Mouse (Mus musculus): ENCODE data around the gene Tead2.

Gene Tead2

DNA sequence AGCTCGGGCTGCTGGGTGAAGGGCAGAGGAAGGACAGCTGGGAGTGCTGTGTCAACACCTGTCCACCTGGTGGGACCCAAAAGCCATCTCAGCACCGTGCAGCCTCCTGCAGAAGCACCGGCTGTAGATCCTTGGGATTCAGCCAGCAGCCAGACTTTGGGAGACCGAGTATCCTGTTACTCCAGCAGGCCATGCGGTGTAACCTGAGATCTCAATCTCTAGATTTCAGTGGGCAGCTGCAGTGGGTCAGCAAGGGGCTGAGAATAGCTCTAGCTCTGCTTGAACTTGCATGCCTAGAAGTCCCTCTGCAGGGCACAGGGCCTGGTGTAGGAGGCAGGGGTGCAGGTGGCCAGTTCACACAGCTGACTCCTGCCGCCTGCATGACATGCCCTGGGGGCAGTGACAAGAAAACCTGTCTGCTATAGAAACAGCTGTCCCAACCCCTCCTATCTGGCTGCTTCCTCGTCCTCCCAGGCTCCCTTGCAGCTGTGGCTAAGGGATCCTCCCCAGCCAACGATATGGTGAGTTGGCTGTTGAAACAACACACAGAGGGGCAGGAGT lies 23.7 kb upstream of the Tead2 start:
- peak; percentile 93 for DNase-seq (ENCODE audit: low read depth, low spot score)

- no peak for DNase-seq (ENCODE audit: low read depth, low spot score)
Observed at GRCm38 (mm10) chr7:45192585-45193310, 22.8 kb upstream of the Tead2 start.

DNA sequence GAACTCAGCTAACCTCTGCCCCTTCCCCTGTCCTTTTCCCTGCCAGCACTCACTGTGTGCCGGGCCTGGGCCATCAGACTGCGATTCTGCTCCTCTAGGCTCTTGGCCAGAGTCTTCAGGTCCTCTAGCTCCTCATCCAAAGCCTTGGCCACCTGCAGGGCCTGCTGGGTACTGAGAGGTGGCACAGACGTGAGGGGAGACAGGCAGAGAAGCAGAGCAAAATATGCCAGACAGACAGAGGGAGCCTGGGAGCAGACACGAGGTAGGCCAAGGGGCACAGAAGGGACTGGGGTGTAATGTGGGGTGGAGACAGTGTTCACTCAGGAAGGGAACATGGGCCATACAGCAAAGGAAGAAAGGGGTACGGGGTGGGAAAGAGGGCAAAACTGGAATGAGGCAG lies 22.1 kb upstream of the Tead2 start:
- no peak for DNase-seq (ENCODE audit: low read depth, low spot score)

- DNase-seq (ENCODE audit: low read depth, low spot score), result no peak
Observed at GRCm38 (mm10) chr7:45193871-45194785, 21.4 kb upstream of the Tead2 start.

DNA sequence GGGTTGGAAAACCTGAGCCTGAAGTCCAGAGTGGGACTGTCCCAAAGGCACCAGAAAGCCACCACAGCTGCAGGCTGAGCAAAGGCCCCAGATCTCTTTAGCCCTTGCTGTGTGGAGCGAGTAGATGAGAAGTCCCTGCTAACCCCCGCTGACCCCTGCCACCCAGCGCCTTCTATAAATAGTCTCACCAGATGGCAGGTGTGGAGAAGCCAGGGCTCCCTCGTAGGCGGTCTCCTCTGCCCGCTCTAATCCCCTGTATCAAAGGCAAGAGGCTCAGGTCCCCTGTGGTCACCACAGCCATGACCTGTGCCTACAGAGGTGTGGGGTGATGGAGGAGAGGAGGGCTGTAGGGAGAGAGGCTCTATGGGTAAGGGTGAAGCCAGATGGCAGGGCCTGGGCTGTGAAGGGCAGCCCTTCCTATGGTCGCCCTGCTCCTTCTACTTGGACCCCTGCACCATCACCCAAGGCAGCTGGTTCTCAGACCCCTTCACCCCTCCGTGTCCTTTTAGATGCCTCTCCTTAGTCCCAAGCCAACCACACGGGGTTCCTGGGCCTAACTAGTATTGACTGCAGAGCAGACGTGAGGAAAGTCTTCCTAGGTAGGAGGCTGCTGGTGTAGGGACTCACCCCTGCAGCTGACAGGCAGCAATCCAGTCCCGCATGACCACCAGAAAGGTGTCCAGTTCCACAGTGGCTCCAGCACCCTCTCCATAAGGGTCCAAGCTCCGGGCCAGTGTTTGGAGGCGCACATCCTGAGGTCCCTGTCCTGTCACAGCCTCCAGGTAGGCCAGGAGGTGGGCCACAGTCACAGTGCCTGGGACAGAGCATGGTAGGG lies 20.0 kb upstream of the Tead2 start:
- DNase-seq (ENCODE audit: low read depth, low spot score), result peak; percentile 67

GRCm38 (mm10) chr7:45196176-45196535 lies 19.4 kb upstream of the Tead2 start:
- no peak for DNase-seq (ENCODE audit: low read depth, low spot score)

GRCm38 (mm10) chr7:45196994-45197393 lies 18.6 kb upstream of the Tead2 start:
- DNase-seq (ENCODE audit: low read depth, low spot score), result no peak

GRCm38 (mm10) chr7:45198435-45198834 lies 17.1 kb upstream of the Tead2 start:
- peak; percentile 70 for DNase-seq (ENCODE audit: low read depth, low spot score)

GRCm38 (mm10) chr7:45198961-45199360 lies 16.6 kb upstream of the Tead2 start:
- DNase-seq (ENCODE audit: low read depth, low spot score), result no peak

DNA sequence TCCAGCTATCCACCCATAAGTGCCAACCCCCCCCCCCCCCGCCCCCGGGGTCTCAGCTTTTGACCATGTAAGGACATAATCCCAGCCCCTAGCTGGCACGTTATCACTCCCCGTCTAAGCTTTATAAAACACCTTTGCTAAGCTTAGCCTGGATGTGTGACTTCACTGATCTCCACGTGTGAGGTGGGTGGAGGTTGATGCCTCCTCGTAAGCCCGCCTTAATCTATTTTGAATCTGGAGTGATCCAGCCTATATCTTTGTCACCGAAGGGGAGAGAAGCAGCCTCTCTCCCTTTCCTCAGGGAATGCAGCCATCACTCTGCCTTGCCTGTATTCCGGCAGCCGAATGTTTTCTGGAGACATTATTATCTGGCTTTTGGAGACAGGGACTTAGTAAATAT lies 12.9 kb upstream of the Tead2 start:
- DNase-seq (ENCODE audit: low read depth, low spot score), result no peak

- DNase-seq (ENCODE audit: low read depth, low spot score), result peak; percentile 91
Observed at GRCm38 (mm10) chr7:45204380-45205143, 11.0 kb upstream of the Tead2 start, which contains the start of gene Ccdc155. TSS of gene Ccdc155 (minus strand) at chr7:45204892.

DNA sequence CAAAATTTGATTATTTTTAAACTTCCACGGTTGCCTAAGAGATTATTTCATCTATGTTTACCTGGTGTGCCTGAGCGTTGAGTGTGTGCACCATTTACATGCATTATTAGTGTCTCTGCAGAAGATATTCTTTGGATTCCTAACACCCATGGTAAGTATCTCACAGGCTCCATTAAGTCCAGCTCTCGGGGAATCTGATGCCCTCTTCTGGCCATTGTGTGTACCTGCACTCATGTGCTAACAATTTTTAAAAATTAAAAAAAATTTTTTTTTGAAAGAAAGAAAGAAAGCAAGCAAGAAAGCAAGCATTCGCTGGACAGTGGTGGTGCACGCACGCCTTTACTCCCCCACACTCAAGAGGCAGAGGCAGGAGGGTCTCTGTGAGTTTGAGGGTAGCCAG lies 7.3 kb upstream of the Tead2 start:
- no peak for DNase-seq (ENCODE audit: low read depth, low spot score)

GRCm38 (mm10) chr7:45211070-45211469 lies 4.5 kb upstream of the Tead2 start:
- no peak for DNase-seq (ENCODE audit: low read depth, low spot score)

DNA sequence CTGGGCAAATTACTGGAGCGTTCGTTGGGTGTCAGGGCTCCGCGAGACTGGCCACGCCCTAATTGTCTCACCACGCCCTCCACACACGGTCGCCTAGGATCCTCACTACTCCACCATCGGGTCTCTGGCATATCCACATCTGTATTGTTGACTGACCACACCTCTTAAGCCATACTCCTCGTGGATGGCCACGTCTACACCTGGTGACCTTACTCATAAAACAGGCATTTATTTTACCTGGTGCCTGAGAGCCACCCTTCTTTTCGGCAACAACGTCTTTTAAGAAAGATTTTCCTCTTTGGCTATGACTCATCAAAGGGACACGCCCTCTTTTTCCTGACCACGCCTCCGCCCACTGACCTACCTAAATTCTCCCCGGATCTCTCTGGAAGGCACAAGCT lies 3.7 kb upstream of the Tead2 start, which contains the start of gene Dkkl1:
TSS of gene Dkkl1 (minus strand) at position 297 of the 401 bp plus-strand sequence.
- DNase-seq (ENCODE audit: low read depth, low spot score), result no peak

DNA sequence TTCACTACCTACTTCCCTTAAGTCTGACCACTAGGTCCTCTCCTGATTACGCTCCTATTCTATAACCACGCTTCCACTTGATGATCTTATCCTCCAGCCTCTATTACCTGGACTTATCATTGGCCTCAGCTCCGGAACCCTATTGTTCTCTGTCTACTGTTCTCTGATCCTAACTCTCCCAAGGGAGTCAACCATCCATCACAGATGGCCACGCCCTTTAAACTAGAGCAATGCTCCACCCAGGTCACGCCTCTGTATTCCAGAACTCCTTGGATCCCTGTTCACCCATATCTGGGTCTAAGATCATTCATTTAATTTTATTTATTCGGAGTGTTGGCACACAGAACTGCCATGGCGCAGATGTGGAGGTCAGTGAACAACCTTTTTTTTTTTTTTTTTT lies 3.2 kb upstream of the Tead2 start:
- no peak for DNase-seq (ENCODE audit: low read depth, low spot score)

DNA sequence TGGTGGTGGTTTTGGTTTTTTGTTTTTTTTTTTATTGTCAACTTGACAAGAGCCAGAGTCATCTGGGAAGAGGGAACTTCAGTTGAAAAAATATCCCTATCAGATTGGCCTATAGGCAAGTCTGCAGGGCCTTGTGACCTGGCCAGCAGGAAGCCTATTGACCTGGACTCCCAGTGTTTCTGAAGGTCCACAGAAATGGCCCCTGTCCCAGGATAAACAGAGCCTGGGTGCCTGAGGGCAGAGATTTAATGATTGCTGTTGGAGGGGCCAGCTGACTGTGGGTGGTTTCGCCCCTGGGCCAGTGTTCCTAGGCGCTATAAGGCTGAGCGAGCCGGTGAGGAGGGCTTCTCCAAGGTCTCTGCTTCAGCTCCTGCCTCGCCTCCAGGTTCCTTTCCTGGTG lies 1.8 kb upstream of the Tead2 start:
- DNase-seq (ENCODE audit: low read depth, low spot score), result no peak

DNA sequence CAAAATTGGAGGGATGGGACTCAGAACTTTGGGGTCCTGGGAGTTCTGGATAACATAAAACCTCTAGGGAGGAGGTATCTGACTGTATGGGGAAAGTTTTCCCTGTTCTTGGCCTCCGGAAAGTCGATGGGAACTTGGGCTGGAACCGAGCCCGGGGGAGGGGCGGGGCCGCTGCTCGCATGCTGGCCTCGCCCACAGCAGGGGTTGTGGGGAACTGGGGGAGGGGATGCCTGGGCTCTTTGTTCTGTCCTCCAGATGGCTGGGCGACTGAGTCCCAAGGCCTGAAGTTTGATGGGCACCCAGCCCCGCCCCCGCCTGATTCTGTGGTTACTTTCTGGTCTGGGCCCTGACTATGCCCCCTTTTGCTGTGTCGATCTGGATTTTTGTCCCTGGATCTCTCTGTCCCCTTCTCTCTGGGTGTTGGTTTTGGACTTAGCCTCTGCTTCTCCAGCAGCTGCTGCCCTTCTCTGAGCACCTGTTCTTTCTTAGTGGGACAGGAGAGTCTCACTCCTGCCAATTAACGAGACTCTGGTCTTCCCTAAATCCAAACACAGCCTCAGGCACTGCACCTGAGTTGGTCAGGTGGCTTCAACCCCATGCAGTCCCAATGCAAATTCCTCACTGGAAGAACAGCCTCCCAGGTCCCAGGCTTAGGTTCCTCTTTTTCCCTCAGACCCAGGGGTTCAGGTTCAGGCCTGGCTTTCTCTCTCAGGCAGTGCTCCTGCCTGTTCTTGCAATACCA lies 1.1 kb downstream of the Tead2 start:
- DNase-seq (ENCODE audit: low read depth, low spot score), result no peak

- no peak for DNase-seq (ENCODE audit: low read depth, low spot score)
Observed at GRCm38 (mm10) chr7:45221680-45222079, 6.1 kb downstream of the Tead2 start.

GRCm38 (mm10) chr7:45224826-45225225 lies 9.3 kb downstream of the Tead2 start:
- DNase-seq (ENCODE audit: low read depth, low spot score), result no peak

GRCm38 (mm10) chr7:45226421-45226820 lies 10.9 kb downstream of the Tead2 start:
- DNase-seq (ENCODE audit: low read depth, low spot score), result no peak

Data from skeletal muscle tissue, adult 2 months (tissue).